Mouse (Mus musculus) skeletal muscle tissue, adult 2 months (tissue): ENCODE results near the gene Wwc2.
A peak's percentile ranks its signal among the peaks of the same experiment; 100 is the strongest.

ENCODE experiments used
- DNase-seq: peaks from one replicate; pipeline ENCODE4 v3.0.0-alpha.2; 2012; ENCODE audit warnings: low read depth, low spot score

Wwc2 gene

DNA sequence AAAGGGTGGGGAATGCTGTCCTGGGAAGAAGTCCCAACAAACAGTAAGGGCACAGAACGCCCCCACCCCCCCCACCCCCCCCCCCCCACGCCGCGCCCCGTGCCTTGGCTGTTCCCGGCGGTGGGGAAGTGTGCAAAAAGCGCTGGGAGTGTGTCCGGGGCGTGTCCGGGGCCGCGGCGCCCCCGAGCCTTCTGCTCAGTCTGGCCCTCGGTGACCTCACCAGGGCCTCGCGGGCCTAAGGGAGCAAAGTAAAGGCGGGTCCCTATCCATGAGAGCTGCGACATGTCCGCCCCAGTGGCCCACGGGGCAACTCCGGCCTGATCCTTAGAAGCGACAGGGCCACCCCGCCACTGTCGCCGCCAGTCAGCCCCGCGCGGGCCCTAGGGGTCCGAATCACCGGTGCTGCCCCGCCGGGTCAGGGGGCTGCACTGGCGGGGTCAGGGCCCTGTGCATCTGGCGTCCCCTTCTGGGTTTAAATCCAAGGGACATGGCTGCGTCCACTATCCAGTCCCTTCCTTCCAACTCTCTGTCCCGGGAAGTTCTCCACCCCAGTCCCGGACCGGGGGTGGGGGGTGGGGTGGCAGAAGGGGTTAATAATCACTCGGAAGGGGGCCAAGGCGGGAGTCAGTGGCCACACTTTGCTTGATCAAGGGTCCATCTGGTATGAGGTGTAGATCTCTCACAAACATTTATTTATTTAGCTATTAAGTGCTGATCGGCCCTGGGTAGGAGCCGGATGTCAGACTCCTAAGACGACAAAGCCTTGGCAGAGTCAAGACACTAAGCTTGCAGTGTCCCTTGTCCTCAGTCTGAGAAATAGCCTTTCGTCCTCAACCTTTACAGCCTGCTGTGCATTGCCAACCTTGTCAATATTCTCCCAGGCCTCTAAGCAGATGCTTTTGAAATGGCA, at the start of gene Wwc2:
Gene Wwc2, minus strand, starts transcription at position 14 of the 910 bp plus-strand sequence.
- DNase-seq: peak; percentile 77

DNA sequence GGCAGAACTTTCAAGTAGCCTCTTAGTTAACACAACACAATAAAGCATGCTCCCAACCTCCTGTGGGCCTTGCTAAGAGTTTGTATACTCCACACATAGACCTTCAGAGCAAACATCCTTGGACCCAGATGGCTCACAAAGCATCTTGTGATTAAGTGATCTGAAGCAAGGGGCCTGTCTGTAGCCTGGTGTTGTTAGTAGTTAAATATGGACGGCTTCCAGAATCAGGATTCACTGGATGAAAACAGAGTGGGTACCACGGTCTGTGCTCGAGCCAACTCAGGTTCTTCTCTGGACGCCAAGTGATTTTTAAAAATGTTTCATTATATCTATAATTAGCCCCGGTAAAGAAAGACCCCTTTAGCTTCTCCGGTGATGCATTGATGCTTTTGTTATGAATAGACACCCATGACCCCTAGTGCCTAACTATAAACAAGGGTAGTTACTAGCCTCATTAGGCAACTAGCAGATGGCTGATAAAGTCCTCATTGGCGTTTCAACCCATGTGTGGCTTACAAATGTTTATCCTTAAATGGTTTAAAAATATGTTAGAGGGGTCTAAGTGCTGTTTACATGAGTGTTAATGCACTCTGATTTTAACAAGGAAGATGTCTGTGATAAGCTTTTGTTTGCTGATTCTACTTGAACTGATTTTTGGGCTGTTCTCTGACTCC, 47.7 kb upstream of the Wwc2 start:
- DNase-seq: no peak

GRCm38 (mm10) chr8:48032046-48032445, 41.3 kb upstream of the Wwc2 start:
- no peak for DNase-seq

- no peak for DNase-seq
Measured at GRCm38 (mm10) chr8:48030667-48031066, 39.9 kb upstream of the Wwc2 start.

DNA sequence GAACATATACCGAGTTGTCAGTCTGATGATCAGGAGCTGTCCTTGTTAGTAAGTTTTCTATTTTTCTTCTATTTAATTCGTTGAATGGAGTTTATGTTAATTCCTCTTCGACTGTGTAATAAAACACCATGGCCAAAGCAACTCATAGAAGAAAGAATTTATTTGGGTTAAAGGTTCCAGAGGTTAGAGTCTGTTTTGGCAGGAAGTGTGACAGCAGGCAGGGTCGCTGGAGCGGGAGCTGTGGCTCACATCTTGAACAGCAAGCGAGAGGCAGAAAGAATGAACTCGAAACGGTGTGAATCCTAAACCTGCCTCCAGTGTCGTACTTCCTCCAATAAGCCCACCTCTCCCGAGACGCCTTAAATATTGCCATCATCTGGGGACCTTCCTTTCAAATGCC, 36.1 kb upstream of the Wwc2 start:
- no peak for DNase-seq

DNA sequence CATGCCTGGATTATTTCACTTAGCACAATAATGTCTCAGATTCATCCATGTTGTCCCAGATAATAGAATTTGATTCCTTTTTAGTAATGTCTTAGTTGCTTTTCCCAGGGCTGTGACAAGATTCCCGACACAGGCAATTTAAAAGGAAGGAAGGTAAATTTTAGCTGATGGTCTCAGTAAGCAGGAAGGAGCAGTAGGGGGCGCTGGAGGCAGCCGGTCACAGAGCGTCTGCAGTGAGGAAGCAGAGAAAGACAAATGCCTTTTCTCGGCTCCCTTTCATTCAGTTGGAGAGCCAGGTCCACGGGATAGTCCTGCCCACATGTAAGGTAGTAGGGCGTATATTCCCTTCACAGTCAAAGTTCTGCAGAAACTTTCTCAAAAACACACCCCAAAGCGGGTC, 32.5 kb upstream of the Wwc2 start:
- no peak for DNase-seq

- DNase-seq: no peak
Measured at GRCm38 (mm10) chr8:48019737-48020136, 29.0 kb upstream of the Wwc2 start.

DNA sequence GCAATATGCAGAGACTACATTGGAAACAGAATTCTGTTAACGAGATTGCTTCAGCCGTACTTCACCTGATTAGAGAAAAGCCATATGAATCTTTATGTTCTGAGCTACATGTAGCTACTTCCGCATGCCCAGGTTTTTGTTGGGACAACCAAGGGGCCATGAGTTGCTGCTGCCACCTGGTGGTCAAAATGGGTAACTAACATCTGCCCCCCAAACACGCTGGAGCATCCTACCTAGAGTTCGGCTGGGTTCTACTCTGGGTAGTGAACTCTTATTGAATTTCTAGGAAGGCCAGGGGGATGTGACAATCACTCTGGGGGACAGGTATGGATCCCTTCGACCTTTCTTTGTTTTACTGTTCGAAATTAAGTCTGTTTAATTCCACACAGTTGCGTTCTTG, 25.8 kb upstream of the Wwc2 start:
- DNase-seq: peak; percentile 54

- no peak for DNase-seq
Measured at GRCm38 (mm10) chr8:48014386-48014785, 23.7 kb upstream of the Wwc2 start.

- DNase-seq: no peak
Measured at GRCm38 (mm10) chr8:48013281-48013680, 22.6 kb upstream of the Wwc2 start.

DNA sequence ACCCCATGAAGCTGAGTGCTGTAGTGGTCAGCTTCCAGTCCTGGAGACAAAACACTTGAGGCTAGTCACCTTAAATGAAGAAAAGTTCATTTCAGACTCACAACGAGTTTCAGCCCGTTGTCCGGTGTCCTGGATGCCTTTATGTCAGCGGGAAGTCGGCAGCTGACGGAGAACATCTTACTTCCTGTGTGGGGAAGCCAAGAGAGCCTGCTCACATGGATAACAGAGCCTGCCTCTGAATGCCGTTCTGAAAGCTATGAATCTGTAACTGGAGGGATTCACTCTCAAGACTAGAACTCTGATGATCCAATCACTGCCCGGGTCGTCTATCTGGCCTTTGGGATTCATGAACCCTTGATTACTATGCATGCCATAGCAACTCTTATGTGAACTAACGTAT, 21.1 kb upstream of the Wwc2 start:
- no peak for DNase-seq

DNA sequence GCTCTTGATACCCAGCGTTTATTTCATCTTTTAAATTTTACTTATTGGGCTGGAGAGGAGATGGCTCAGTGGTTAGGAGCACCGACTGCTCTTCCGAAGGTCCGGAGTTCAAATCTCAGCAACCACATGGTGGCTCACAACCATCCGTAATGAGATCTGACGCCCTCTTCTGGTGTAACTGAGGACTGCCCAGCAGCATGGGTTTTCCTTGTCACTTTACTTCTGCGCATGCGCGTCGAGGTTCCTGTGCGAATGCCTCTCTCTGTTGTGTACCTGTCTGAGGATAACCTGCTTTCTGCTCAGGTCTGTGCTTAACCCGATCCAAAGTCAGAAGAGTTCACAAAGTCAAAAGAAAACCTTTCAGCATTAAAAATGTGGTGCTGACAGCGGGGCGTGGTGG, 20.3 kb upstream of the Wwc2 start:
- no peak for DNase-seq

DNA sequence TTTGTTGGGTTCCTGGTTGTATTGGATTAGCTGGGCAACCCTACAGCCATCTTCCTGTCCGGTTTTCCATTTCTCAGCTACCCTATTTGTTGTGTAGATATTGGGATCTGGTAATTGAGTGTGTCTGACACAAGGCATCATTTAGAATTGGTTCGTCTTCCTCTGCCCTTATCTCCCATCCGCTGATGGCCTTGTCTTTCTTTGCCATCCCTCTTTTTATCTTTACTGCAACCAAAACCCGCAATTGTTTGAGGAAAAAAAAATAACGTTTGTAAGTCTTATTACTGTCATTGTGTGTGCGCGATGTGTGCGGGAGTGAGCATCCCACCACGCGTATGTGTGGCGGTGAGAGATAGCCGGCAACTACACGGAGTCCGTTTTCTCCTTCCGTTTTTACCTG, 18.7 kb upstream of the Wwc2 start:
- no peak for DNase-seq

DNA sequence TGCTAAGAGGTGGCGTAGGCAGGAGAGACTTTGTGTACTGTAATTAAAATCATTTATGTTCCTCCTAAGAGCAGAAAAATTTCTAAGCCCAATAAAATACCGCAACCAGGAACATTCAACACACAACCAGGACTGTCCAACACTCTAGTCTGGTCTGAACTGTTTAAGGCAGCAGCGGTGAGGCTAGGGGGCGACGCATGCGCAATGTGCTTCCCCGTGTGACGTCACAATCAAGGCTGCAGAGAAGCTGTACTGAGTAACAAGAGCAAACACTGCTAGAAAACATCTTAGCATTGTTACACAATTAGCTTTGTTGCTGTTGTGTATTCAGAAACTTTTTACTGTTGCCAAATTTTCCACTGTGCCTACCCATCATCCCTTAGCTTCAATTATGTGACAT, 18.2 kb upstream of the Wwc2 start:
- DNase-seq: no peak

DNA sequence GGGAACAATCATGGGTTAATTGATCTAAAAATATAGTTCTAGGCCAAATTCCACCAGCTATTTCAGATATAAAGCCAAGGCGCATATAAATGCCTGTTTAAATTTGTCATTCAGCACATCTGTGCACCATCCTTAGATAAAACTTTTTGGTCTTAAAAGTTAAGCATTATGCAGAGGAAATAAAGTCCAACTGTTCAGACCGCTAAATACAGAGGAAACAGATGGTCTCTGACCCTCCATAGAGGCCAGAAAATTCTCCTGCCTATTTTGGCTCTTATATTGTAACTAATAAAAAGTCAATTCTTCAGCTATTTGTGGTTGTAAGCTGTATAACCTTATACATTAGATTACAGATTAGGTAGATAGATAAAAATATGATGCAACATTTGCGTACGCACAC, 16.1 kb upstream of the Wwc2 start:
- DNase-seq: no peak

GRCm38 (mm10) chr8:48002551-48002950, 11.8 kb upstream of the Wwc2 start:
- DNase-seq: no peak

- no peak for DNase-seq
Measured at GRCm38 (mm10) chr8:48001395-48001794, 10.7 kb upstream of the Wwc2 start.

DNA sequence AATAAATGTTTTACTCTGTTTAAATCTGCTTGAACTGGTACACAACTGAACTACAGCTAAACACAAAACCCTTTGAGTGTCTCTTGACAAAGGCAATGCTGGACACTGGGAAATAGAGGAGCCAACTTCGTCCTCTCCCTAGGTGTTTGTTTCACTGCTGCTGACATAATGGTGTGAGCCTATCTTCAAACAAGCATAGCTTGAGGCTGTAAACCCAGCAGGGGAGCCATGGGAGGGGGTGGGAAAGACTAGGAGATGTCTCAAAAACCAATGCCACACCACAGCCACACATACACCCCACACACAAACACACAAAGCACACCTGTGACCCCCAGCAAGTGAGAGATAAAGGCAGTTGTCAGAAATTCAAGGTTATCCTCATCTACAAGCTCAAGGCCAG, 6.0 kb upstream of the Wwc2 start:
- no peak for DNase-seq

GRCm38 (mm10) chr8:47996126-47996525, 5.4 kb upstream of the Wwc2 start:
- no peak for DNase-seq

DNA sequence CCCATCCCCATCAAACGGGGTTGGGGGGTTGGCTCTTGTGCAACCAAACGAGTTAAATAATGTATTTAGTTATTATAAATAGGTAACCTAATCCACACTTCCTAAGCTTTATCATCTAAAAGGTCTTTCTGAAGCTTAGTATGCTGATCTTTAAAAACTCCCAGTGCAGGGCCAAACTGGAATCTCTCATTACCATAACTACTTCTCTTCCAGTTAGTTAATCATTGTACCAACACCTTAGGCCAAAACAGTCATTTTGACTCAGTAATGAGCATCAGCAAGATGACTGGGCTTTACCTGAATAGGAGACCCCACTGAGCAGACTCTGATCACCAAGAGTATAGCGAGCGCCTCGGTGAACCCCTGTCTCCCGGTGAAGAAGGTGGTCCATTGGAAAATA, 4.7 kb upstream of the Wwc2 start:
- no peak for DNase-seq

GRCm38 (mm10) chr8:47994618-47995274, 4.0 kb upstream of the Wwc2 start:
- no peak for DNase-seq

- peak; percentile 88 for DNase-seq
Measured at GRCm38 (mm10) chr8:47990386-47990772, 345 bp downstream of the Wwc2 start.
